Mouse (Mus musculus): ENCODE results near the gene Clic5. TPM values are rescaled to one million over a fixed set of nuclear protein-coding genes. Genes with fewer than 3 reads are reported as not detected.

The Clic5 gene
- total and polyA plus RNA-seq, 3 experiments: not detected

- no peak for DNase-seq (ENCODE audit: low read depth, low spot score)
- TF ChIP-seq ZMIZ1 (IDR thresholded peaks at IDR 0.05; ENCODE audit: low read depth, low read length): no peak
- TF ChIP-seq ZNF384 (IDR thresholded peaks at IDR 0.05; ENCODE audit: low read depth, low read length): no peak
- no peak for TF ChIP-seq ETS1 (IDR thresholded peaks at IDR 0.05; ENCODE audit: low read depth, low read length)
- TF ChIP-seq GATA1 (IDR thresholded peaks at IDR 0.05; ENCODE audit: low read depth, low read length): no peak
- TF ChIP-seq USF2 (IDR thresholded peaks at IDR 0.05; ENCODE audit: borderline replicate concordance in 1 of 2, insufficient read depth in 1 of 2, low read depth in 1 of 2, low read length in 2 of 2): no peak
- TF ChIP-seq SMC3 (IDR thresholded peaks at IDR 0.05; ENCODE audit: low read depth, low read length): no peak
- no peak for TF ChIP-seq ZC3H11A (IDR thresholded peaks at IDR 0.05; ENCODE audit: low read depth, low read length)
- TF ChIP-seq MYB (IDR thresholded peaks at IDR 0.05; ENCODE audit: low read depth, low read length): no peak
- no peak for TF ChIP-seq CHD1 (IDR thresholded peaks at IDR 0.05; ENCODE audit: low read depth, low read length)
- TF ChIP-seq USF1 (IDR thresholded peaks at IDR 0.05; ENCODE audit: low read depth, low read length): no peak
- H3K9ac ChIP-seq (ENCODE audit: control insufficient read depth, low read depth, low read length, poor library complexity, severe bottlenecking): no peak overlapping the region
- H3K9me3 ChIP-seq (replicated peaks; ENCODE audit: insufficient read depth, low read length): no peaks in the 10 kb centered on the region
- no peaks in the 10 kb centered on the region for H3K36me3 ChIP-seq (ENCODE audit: control insufficient read depth in 1 of 2, insufficient read depth in 2 of 2, low read length in 2 of 2)
- no peaks in the 10 kb centered on the region for H3K27me3 ChIP-seq (ENCODE audit: control insufficient read depth in 1 of 2, insufficient read depth in 2 of 2, low read length in 2 of 2)
- H3K79me2 ChIP-seq (ENCODE audit: control insufficient read depth, insufficient read depth, low read length, poor library complexity): no peaks in the 10 kb centered on the region
- H3K27ac ChIP-seq (ENCODE audit: control insufficient read depth, low read depth, low read length): no peak overlapping the region
- H3K4me3 ChIP-seq (ENCODE audit: control insufficient read depth in 1 of 2, insufficient read depth in 1 of 2, low read depth in 2 of 2, low read length in 2 of 2): no peak overlapping the region
- no peaks in the 10 kb centered on the region for H3K4me1 ChIP-seq (ENCODE audit: control insufficient read depth in 1 of 2, insufficient read depth in 2 of 2, low read length in 2 of 2)
These were observed 4.6 kb downstream of the Clic5 start for GRCm38 (mm10) chr17:44192981-44193380.

- DNase-seq (ENCODE audit: low read depth, low spot score): no peak
- Histone ChIP-seq H3K27ac (ENCODE audit: control insufficient read depth, low read depth, low read length) (no peak overlapping the region), H3K9me3 (replicated peaks; ENCODE audit: insufficient read depth, low read length) (no peaks in the 10 kb centered on the region), H3K4me1 (ENCODE audit: control insufficient read depth in 1 of 2, insufficient read depth in 2 of 2, low read length in 2 of 2) (no peaks in the 10 kb centered on the region), H3K9ac (ENCODE audit: control insufficient read depth, low read depth, low read length, poor library complexity, severe bottlenecking) (no peak overlapping the region), H3K4me3 (ENCODE audit: control insufficient read depth in 1 of 2, insufficient read depth in 1 of 2, low read depth in 2 of 2, low read length in 2 of 2) (no peak overlapping the region), H3K79me2 (ENCODE audit: control insufficient read depth, insufficient read depth, low read length, poor library complexity) (no peaks in the 10 kb centered on the region), H3K27me3 (ENCODE audit: control insufficient read depth in 1 of 2, insufficient read depth in 2 of 2, low read length in 2 of 2) (no peaks in the 10 kb centered on the region), H3K36me3 (ENCODE audit: control insufficient read depth in 1 of 2, insufficient read depth in 2 of 2, low read length in 2 of 2) (no peaks in the 10 kb centered on the region)
- TF ChIP-seq SIN3A (IDR thresholded peaks at IDR 0.05; ENCODE audit: low read length) (no peak), ZKSCAN1 (IDR thresholded peaks at IDR 0.05; ENCODE audit: low read depth, low read length) (no peak), ZNF384 (IDR thresholded peaks at IDR 0.05; ENCODE audit: low read depth, low read length) (no peak), GATA1 (IDR thresholded peaks at IDR 0.05; ENCODE audit: low read depth, low read length) (no peak), CHD1 (IDR thresholded peaks at IDR 0.05; ENCODE audit: low read depth, low read length) (no peak), TCF12 (IDR thresholded peaks at IDR 0.05; ENCODE audit: low read depth, low read length) (no peak), RAD21 (IDR thresholded peaks at IDR 0.05; ENCODE audit: low read depth, low read length) (no peak), EP300 (IDR thresholded peaks at IDR 0.05; ENCODE audit: low read depth in 1 of 2, low read length in 2 of 2) (no peak), TBP (IDR thresholded peaks at IDR 0.05; ENCODE audit: low read depth, low read length) (no peak), POLR2A (IDR thresholded peaks at IDR 0.05; ENCODE audit: control insufficient read depth in 1 of 2, insufficient read depth in 1 of 2, low read depth in 1 of 2, low read length in 2 of 2, poor library complexity in 1 of 2) (no peak), ZC3H11A (IDR thresholded peaks at IDR 0.05; ENCODE audit: low read depth, low read length) (no peak), ELF1 (IDR thresholded peaks at IDR 0.05; ENCODE audit: low read depth, low read length) (no peak), ZMIZ1 (IDR thresholded peaks at IDR 0.05; ENCODE audit: low read depth, low read length) (no peak), CHD2 (IDR thresholded peaks at IDR 0.05; ENCODE audit: low read length) (no peak)
These were observed 10.8 kb downstream of the Clic5 start for GRCm38 (mm10) chr17:44199158-44199557.
